Mouse (Mus musculus) liver, embryonic 16.5 days (tissue): ENCODE measurements around the gene Gtf2f2. TPM values are rescaled to one million over a fixed set of nuclear protein-coding genes. Genes with fewer than 3 reads are reported as not detected.

Source experiments
- ATAC-seq: fragments of 200-750 bp; cut with Nextera tagmentation; 2 replicates; pipeline ENCODE4 v1.8.0; 2017; ENCODE audit warnings: low read depth, mild to moderate bottlenecking, moderate number of reproducible peaks, moderate library complexity
- H3K27ac ChIP-seq: fragments of 300-500 bp; sonication (generic); 2 replicates; pipeline ENCODE4 v1.5.1; 2014; ENCODE audit warnings: mild to moderate bottlenecking, low read length
- H3K27me3 ChIP-seq: fragments of 300-500 bp; sonication (generic); 2 replicates; pipeline ENCODE4 v1.6.1; 2014; ENCODE audit warnings: low read depth, low read length, mixed read lengths; ENCODE audit not compliant: control insufficient read depth, insufficient read depth
- H3K36me3 ChIP-seq: fragments of 300-500 bp; sonication (generic); 2 replicates; pipeline ENCODE4 v1.6.1; 2014; ENCODE audit warnings: mild to moderate bottlenecking; ENCODE audit not compliant: control insufficient read depth, insufficient read depth
- H3K4me1 ChIP-seq: fragments of 300-500 bp; sonication (generic); 2 replicates; pipeline ENCODE4 v1.6.1; 2014; ENCODE audit warnings: low read depth, low read length, mixed read lengths; ENCODE audit not compliant: control insufficient read depth
- H3K4me2 ChIP-seq: fragments of 300-500 bp; sonication (generic); 2 replicates; pipeline ENCODE4 v1.6.1; 2014; ENCODE audit warnings: low read depth, low read length, mixed read lengths
- H3K4me3 ChIP-seq: fragments of 300-500 bp; sonication (generic); 2 replicates; pipeline ENCODE4 v1.5.1; 2014; ENCODE audit warnings: low read depth, mild to moderate bottlenecking, low read length
- H3K9ac ChIP-seq: fragments of 300-500 bp; sonication (generic); 2 replicates; pipeline ENCODE4 v1.6.1; 2014; ENCODE audit warnings: low read depth, low read length
- H3K9me3 ChIP-seq: fragments of 300-500 bp; sonication (generic); replicated peaks from 2 replicates; pipeline ENCODE4 v1.6.1; 2016; ENCODE audit warnings: low read length; ENCODE audit not compliant: control insufficient read depth
- WGBS: fragments of 180-500 bp; shearing (Covaris S2); extraction: QIAGEN DNeasy Blood & Tissue Kit; methylation state at CpG from one replicate; pipeline ENCODE4 v1.1.7; 2014; ENCODE audit not compliant: insufficient replicate concordance; 5-methylcytosine and 5-hydroxymethylcytosine counted together
- polyA plus RNA-seq: library from polyadenylated mRNA; unstranded; fragments of >200 nt; fragmentation: Nextera tagmentation; extraction: Ambion mirVana; gene quantifications from 2 replicates; pipeline ENCODE4 v1.2.1, GENCODE M21; 2015

Gtf2f2 gene
- polyA plus RNA-seq = 15.4 and 16.9 TPM in 2 replicates

DNA sequence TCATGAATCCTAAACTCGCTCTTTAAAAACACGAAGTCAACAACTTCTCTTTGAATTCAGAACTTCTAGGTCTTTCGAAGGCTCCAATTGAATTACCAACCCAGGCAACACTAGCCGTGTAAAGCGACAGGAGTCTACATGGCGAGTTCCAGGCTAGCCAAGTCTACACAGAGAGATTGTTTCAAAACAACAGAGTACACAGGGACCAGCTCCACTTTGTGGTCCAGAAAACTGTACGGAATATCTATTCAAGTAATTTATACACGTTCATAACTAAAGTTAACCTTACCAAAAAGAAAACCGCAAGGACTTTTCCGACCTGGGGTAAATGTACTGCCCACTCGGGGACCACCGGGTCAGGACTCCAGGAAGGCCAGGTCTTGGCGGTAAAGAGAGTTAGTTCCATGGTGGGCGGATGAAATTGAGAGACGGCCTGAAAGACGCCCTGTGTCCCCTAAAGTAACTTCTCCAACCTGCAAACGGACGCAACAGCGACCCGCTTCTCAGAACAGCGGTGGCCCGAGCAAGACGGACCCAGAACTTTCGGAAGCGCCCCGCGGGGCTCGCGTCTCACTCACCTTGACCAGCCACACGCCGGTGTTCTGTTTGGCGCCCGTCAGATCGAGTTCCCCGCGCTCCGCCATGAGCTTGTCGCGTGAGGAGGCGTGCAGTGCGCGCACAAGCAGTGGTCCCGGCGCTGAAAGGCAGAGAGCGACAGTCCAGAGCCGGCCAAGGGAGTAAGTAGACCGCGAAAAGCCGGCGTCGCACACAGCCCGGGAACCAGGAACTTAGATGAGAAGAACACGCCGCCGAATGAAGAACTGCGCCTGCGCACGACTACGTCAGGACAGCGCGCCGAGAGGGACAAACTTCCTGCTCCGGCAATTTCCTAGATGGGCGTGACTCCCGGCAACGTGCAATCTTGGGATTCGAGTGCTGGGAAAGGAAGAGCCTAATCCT is at the start of gene Gtf2f2:
TSS of gene Gtf2f2 (minus strand) at position 764 of the 960 bp plus-strand sequence.
- no peaks in the 10 kb centered on the region for H3K36me3 ChIP-seq
- H3K9me3 ChIP-seq = no peaks in the 10 kb centered on the region
- peak within 1 kb of the TSS; percentile 88 for H3K4me3 ChIP-seq
- peak within 1 kb of the TSS; percentile 72 for H3K27ac ChIP-seq
- peak; percentile 90 for ATAC-seq
- WGBS = under 1% methylated on average over 67 of the region's 67 CpGs
- H3K27me3 ChIP-seq = no peaks in the 10 kb centered on the region
- H3K9ac ChIP-seq = peak within 1 kb of the TSS; percentile 84
- peaks cover 15% of the 10 kb centered on the region for H3K4me1 ChIP-seq
- H3K4me2 ChIP-seq = peak within 1 kb of the TSS; percentile 80

DNA sequence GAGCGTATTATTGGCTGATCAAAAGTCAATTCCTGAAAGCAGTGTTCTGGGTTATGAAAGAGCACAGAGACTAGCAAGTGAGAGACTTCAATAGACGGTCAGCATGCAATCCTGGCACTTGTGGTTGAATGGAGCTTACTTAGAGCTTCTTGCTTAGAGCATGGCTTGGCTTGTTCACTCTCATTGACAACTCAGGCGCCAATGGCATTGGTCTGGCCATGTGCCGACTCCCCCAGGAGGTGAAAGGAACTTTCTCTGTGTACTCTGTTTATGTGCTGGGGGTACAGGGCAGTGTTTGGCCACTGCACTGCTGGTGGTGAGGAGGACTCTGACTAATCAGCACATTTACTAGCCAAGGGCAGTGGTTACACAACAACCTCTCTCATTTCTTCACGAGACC is 48.8 kb upstream of the Gtf2f2 start:
- Histone ChIP-seq H3K4me2 (no peak overlapping the region), H3K36me3 (no peaks in the 10 kb centered on the region), H3K27ac (no peak overlapping the region), H3K4me3 (no peak overlapping the region), H3K4me1 (no peaks in the 10 kb centered on the region), H3K9me3 (no peaks in the 10 kb centered on the region), H3K27me3 (no peaks in the 10 kb centered on the region), H3K9ac (no peak overlapping the region)
- no peak for ATAC-seq
- WGBS = 63% methylated on average over 5 of the region's 5 CpGs

DNA sequence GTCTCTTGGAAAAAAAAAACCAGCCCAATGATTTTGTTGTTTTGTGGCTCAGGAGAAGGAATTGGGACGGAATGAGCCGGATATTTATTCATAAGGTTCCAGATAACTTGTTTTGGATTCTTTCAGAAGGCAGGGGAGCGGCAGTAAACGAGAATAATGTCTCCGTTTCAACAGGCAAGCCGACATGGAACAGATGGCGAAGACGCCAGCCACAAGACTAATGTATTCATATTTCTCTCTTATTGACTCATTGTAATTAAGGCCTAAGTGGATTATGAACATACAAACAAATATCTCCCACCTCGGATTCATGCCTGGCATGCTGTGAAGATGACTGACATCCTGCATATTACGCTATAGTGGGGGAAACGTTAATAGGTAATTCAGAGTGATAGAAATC is 43.1 kb upstream of the Gtf2f2 start:
- no peaks in the 10 kb centered on the region for H3K4me1 ChIP-seq
- no peak overlapping the region for H3K4me3 ChIP-seq
- ATAC-seq = no peak
- no peak overlapping the region for H3K4me2 ChIP-seq
- no peaks in the 10 kb centered on the region for H3K36me3 ChIP-seq
- H3K9ac ChIP-seq = no peak overlapping the region
- H3K27ac ChIP-seq = no peak overlapping the region
- no peaks in the 10 kb centered on the region for H3K9me3 ChIP-seq
- 70% methylated on average over 11 of the region's 11 CpGs for WGBS
- H3K27me3 ChIP-seq = no peaks in the 10 kb centered on the region

DNA sequence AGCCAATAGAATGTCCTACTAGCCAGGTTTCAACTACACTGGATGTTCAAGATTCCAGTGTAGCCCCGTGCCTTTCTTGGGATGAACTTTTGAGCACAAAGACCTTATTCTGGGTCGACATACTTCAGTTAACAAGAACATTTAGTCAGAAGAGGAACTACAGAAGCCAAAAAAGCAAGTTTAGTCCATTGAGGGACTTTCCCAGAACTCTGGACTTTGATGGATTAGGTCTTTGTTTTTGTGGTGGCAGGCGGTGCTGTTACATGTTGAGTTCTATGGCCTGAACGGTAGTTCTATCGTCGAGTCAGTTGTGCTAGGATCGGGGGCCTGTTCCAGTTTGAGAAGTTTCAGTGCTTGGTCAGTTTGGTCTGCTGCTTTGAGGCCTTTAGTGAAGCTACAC is 41.3 kb upstream of the Gtf2f2 start:
- ATAC-seq = no peak
- H3K4me3 ChIP-seq = no peak overlapping the region
- no peaks in the 10 kb centered on the region for H3K4me1 ChIP-seq
- H3K9me3 ChIP-seq = no peaks in the 10 kb centered on the region
- H3K9ac ChIP-seq = no peak overlapping the region
- H3K4me2 ChIP-seq = no peak overlapping the region
- no peaks in the 10 kb centered on the region for H3K27me3 ChIP-seq
- WGBS = 40% methylated on average over 7 of the region's 7 CpGs
- no peaks in the 10 kb centered on the region for H3K36me3 ChIP-seq
- H3K27ac ChIP-seq = no peak overlapping the region

DNA sequence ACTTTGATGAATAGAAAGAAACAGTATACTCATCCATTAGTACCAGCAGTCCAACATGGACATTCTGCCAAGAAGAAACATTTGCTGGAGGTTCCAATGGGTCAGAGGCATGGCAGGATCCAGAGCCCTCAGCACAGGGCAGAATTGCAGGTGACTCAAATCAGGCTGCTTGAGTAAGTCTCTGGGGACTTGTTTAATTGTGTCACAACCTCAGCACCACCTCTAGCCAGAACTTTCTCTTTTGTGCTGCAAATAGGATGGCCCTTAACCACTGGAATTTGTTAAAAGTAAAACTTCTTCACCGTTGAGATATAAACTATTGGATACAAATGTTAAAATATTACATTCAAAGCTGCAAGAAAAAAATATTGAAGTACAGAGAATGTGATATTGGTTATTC is 35.1 kb upstream of the Gtf2f2 start:
- WGBS = 37% methylated on average over 1 of the region's 1 CpGs

DNA sequence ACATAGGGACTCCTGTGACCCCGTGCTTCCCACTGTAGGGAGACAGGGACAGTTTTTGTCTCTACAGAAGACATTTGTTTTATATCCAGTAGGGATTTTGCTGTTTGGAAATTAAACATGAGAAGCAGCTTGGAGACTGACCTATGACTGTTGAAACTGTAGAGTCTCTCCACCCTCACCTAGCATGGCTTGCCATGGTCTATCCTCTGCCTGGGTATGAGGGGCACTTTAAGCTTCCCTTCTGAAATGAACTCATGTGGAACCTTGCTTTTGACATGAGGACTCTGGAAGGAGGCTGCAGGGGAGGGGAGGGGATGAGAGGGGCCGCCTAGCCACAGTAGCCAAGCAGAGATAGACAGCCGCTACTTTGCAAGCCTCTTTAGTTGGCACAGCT is 33.5 kb upstream of the Gtf2f2 start:
- no peak for ATAC-seq
- Histone ChIP-seq H3K9ac (no peak overlapping the region), H3K4me3 (no peak overlapping the region), H3K9me3 (no peaks in the 10 kb centered on the region), H3K27me3 (no peaks in the 10 kb centered on the region), H3K4me2 (no peak overlapping the region), H3K36me3 (no peaks in the 10 kb centered on the region), H3K27ac (no peak overlapping the region), H3K4me1 (no peaks in the 10 kb centered on the region)
- 66% methylated on average over 3 of the region's 3 CpGs for WGBS

More for the DNA sequence above, 35.1 kb upstream of the Gtf2f2 start:
- Histone ChIP-seq H3K4me3 (no peak overlapping the region), H3K27ac (no peak overlapping the region), H3K4me1 (no peaks in the 10 kb centered on the region), H3K9ac (no peak overlapping the region), H3K4me2 (no peak overlapping the region), H3K27me3 (no peaks in the 10 kb centered on the region), H3K36me3 (no peaks in the 10 kb centered on the region), H3K9me3 (no peaks in the 10 kb centered on the region)
- ATAC-seq = no peak

DNA sequence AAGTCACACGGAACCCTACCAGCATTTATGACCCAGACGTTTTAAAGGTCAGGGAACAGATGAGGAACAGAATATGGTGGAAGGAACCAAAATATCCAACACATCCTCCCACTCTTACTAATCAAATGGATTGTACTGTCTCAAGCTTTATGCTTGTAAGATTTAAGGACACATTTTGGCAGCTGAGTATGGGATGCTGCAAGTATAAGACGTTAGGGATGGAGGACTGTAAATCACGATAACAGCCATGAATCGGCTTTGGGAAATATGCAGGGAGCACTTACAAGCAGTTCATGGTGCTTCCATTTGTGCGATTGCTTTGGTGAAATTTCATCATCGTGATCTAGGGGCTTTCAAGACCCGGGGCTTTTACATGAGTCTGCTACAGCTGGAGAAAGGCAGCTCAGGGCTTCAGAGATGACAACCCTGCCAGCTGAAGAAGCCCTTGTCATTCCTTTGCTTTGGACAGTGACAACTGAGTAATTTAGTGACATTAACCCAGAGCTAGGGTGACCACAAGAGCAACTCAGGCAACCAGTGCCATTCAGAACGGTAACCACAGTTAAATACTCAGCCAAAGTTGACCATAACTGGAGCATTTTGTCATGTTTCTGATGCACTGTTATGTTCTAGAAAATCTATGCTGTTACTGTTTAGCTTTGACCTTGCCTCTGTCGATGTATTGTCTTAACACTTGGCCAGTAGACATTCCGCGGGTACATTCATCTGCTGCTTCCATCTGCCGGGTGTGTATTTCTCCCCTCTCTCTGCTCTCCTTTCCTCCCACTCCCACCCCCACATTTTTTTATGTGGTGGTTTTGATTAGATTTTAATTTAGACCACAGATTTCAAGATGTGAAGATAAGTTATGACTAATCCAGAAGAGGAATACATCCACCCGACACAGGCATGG is 32.8 kb upstream of the Gtf2f2 start:
- ATAC-seq = no peak
- no peaks in the 10 kb centered on the region for H3K27me3 ChIP-seq
- no peak overlapping the region for H3K9ac ChIP-seq
- H3K4me1 ChIP-seq = no peaks in the 10 kb centered on the region
- H3K4me2 ChIP-seq = no peak overlapping the region
- no peaks in the 10 kb centered on the region for H3K9me3 ChIP-seq
- 67% methylated on average over 14 of the region's 14 CpGs for WGBS
- H3K4me3 ChIP-seq = no peak overlapping the region
- H3K36me3 ChIP-seq = no peaks in the 10 kb centered on the region
- H3K27ac ChIP-seq = no peak overlapping the region

DNA sequence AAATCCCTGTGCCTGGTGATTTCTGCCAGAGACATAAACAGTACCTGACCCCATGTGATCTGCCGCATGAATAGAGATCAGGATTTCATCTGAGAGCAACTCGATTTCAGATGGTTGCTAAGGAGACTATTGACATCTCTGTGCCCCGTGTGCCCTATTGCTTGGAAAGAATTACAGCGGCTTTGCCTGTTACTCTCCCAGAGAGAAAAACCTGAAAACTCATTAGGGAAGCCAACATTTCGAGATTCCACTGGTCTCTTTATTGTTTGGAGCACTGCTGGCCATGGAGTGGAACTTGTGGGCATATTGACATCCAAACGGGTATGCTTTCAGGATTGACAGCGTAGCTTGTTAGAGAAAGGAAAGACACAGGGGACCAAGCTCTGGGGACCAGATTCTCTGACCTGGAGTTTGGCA is 22.6 kb upstream of the Gtf2f2 start:
- ATAC-seq = no peak
- no peaks in the 10 kb centered on the region for H3K4me1 ChIP-seq
- no peak overlapping the region for H3K27ac ChIP-seq
- H3K27me3 ChIP-seq = no peaks in the 10 kb centered on the region
- no peak overlapping the region for H3K4me3 ChIP-seq
- WGBS = 41% methylated on average over 7 of the region's 7 CpGs
- H3K9me3 ChIP-seq = no peaks in the 10 kb centered on the region
- no peaks in the 10 kb centered on the region for H3K36me3 ChIP-seq
- no peak overlapping the region for H3K4me2 ChIP-seq
- H3K9ac ChIP-seq = no peak overlapping the region
